Mouse (Mus musculus) CH12F3 (cell line): ENCODE measurements around the gene Zfp944.
"Not testable (repeated sequence)": the region's sequence is repeated elsewhere in the genome, so short reads cannot be mapped to it uniquely, and the experiment has no call there.

Source experiments
- in situ Hi-C: fragments of 300-500 bp; cut with MboI; formaldehyde crosslinking; loops from 2 replicates; pipeline ENCODE4 v1.14.3; 2020; ENCODE audit warnings: low sequenced_read_pairs

Gene Zfp944

DNA sequence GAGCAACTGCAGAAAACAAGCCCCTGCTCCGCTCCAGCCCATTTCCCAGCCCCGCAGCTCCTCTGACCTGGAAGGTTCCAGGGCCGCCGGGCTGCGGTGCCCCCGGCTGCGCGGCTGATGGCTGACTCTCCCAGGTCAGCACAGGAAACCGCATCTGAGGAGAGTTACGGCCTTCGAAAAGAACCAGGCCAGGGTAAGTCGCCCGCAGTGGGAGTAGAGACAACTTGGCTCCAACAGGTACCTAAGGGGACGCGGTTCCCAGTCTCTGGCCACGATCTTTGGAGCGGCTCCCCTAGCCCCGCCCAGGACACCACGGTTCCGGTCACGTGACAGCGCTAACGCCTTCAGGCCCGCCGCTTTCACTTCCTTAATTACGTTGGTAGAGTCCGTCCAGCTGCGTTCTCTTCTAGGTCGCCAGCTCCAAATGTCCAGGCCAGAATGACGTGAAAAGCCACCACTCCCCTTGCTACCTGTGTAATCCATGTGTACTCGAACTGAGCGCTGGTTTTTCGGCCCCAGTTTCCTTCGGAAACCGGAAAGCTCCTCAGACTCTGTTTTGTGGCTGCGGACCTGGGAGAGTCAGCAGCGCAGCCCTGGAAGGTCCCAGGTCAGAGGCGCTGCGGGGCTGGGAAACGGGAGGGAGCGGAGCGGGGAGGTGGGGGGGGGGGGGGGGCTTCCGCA, at the start of gene Zfp944, which contains the start of gene Zfp758:
Gene Zfp944, minus strand, starts transcription at position 300 of the 681 bp plus-strand sequence.
Gene Zfp758, plus strand, starts transcription at position 353 of the 681 bp plus-strand sequence.
- in situ Hi-C loops, result not testable (repeated sequence)

DNA sequence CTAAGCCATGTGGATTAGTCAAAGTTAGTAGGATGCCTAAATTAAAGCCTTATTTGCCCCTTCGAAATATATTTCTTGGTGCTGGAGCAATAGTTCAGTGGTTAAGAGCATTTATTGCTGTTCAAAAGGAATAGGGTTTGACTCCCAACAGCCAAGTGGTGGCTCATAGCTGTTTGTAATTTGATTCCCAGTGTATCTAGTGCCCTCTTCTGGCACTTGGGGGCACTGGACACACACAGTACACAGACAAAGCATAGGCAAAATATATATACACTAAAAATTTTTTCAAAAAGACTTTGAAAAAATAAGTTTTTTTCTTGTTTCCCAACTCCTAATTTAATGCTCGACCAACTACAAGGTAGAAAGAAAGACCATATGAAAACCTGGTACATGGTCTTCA, 49.6 kb upstream of the Zfp944 start:
- in situ Hi-C loops, result no loop called here

DNA sequence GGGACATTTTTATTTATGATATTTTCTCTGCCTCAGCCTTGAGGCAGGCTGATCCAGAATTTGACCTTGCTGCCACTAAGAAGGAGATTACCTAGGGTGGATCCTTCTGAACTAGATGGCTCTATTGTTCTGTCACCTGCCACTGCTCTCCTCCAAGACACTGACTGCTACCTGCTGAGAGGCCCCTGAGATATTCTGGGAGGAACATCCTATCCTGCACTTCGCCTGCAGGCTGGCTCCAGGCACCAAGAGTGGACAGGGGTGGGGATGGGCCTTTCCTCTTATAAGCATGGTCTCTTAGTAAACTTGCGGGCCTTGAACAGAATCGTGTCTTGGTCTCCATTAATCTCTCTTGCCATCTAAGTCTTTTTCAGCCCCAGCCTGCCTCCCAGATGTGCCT, 2.7 kb upstream of the Zfp944 start:
- in situ Hi-C loops, result no loop called here

DNA sequence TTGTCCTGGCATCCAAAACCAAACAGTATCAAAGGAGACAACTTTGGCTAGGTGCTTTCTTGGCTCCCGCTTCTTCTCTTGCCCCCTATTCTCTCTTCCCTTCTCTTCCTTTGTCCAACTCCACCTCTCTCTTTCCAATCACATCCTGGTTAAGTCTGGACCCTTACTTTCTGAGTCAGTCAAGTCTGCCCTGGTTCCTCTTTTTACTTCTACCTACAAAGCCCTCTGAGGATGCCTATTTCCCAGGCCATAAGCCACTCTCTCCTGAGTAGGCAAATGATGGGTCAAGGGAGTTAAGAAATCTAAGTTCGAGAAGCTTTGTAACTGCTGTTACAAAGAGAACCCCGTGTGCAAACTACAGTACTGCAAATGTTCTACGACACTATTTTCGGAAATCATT, 628 bp downstream of the Zfp944 start:
- in situ Hi-C loops, result no loop called here

DNA sequence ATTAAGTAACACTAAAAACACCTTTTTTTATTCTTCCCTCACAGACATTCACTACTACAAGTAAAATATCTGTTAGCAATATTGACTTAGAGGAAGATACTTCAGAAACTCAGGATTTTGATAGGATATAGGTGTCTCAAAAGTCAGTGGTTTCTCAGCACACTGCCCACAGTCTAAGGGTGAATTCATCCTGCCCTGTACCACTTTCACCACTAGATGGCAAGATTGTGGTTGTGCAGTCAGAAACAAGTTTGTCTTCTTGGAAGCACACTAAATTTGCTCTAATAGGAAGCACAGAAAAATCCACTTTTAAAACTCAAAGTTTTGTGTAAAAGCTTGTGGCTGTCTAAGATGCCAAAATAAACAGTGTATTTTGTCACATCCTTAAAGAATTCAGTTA, 8.4 kb downstream of the Zfp944 start:
- in situ Hi-C loops, result no loop called here

DNA sequence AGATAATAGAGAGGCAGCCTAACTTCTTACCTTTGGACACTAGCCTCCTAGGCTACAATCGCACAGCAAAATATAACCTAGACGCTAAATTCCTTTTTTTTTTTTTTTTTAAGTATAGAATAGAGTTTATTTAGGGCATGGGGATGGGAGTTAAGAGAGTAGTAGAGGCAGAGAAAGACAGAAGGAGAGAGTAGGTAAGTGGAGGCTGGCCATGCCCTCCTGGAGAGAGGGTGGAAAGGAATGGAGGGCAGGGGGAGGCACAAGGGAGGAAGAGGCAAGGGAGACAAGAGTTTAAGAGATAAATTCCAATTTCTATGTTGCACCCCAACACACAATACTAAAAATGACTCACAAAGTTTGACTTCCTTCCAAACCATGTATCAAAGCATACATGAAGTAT, 46.0 kb downstream of the Zfp944 start:
- in situ Hi-C loops, result not testable (repeated sequence)

DNA sequence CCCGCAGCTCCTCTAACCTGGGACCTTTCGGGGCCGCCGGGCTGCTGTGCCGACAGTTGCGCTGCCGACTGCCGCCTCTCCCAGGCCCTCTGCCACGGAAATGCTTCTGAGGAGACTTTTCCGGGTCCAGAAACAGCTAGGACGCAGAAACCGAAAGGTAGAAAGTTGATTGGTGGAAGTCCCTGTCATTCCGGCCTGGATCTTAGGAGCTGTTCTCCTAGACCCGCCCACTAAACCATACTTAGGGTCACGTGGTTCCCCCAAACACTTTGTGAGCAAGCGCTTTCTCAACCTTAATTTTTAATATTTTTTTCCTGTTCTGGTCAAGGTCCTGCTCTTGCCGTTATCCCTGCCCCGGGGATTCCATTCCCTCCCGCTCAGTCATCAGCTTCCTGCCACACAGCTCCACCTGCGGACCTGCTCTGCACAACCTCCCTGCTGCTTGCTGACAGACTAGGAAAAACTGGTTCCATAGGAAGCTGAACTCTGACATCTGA, 46.4 kb downstream of the Zfp944 start, which contains the start of gene CT030661.1:
Gene CT030661.1, minus strand, starts transcription at position 108 of the 497 bp plus-strand sequence.
- in situ Hi-C loops, result not testable (repeated sequence)

DNA sequence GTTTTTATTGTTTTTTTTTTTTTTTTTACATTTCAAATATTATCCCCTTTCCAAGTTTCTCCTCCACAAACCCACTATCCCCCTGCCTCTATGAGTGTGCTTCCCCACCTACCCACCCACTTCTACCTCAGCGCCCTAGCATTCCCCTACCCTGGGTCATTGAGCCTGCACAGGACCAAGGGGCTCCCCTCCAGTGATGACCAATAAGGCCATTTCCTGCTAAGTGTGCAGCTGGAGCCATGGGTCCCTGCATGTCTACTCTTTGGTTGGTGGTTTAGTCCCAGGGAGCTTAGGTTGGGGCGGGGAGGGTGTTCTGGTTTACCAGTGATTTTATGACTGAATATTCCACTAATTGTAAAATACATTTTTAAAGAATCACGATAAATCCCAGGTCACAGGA, 47.0 kb downstream of the Zfp944 start:
- in situ Hi-C loops, result not testable (repeated sequence)
